Mouse (Mus musculus): ENCODE results near the gene Thumpd1. TPM values are rescaled to one million over a fixed set of nuclear protein-coding genes. Genes with fewer than 3 reads are reported as not detected.
"Not testable (repeated sequence)": the region's sequence is repeated elsewhere in the genome, so short reads cannot be mapped to it uniquely, and the experiment has no call there.

Gene Thumpd1
- 10 to 100 TPM; 12.8 to 13.9 TPM for total RNA-seq (2021)
- long read RNA-seq, experiment 1, transcript Thumpd1-201 (4 exons, 2,689 nt): major isoform, 16 of 21 reads
- long read RNA-seq, experiment 1, partial matches to known transcripts: 0 of 21 reads
- long read RNA-seq, experiment 1, other reads (novel, unspliced or antisense): 5 of 21 reads
- long read RNA-seq, experiment 2, transcript Thumpd1-201 (4 exons, 2,689 nt): major isoform, 32 of 33 reads
- long read RNA-seq, experiment 2, partial matches to known transcripts: 1 of 33 reads
- long read RNA-seq, experiment 2, other reads (novel, unspliced or antisense): 0 of 33 reads

DNA sequence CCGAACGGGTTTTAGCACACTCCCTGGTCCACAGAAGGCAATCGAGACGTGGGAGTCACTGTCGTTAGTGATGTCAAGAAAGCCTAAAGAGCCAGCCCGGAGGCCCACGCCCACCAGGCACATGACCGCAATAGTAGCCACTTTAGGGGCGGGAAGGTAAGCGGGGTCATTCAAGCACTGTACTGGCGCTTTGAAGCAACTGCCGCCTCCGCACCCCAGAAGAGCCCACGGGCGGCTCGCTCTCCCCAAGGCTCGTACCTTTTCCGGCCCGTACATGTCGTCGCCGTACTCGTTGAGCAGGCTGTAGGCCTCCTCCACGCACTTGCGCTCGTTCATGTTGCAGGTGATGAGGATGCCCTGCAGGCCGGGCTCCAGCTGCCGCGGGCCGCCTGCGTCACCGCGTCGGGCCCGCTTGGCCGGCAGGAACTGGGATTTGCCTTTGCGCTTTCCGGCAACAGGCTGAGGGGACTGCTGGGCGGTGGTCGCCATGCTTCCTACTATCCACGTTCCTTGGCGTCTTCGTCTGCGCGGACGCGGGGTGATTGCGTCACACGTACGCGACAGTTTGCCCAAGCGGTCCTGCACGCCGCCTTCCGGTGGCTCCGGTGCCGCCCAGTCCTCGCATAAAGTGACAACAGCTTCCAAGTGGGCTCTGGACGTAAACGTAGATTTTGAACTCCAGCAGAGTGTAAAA is at the start of gene Thumpd1:
Gene Thumpd1, minus strand, starts transcription at position 546 of the 694 bp plus-strand sequence.
- peak; percentile 82 for DNase-seq

- DNase-seq: no peak
Observed at GRCm38 (mm10) chr7:119769895-119770294, 49.3 kb upstream of the Thumpd1 start.

DNA sequence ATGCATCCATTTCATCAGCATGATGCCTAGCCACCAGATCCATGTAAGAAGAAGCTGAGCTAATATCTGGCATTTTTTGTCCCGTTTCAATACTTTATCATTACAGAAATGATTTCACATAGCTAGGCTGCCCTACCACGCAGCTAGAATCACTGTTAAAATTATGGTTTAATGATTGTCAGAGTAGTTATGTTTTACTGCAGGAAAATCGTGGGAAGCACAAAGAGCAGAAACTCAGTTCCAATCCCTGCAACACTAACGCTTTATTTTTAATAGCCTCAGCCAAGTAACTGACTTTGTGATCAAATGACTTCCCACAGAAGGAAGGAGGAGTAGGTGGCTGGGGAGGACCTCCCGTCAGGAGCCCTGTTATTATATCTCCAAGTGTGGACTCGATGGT is 46.4 kb upstream of the Thumpd1 start:
- no peak for DNase-seq

DNA sequence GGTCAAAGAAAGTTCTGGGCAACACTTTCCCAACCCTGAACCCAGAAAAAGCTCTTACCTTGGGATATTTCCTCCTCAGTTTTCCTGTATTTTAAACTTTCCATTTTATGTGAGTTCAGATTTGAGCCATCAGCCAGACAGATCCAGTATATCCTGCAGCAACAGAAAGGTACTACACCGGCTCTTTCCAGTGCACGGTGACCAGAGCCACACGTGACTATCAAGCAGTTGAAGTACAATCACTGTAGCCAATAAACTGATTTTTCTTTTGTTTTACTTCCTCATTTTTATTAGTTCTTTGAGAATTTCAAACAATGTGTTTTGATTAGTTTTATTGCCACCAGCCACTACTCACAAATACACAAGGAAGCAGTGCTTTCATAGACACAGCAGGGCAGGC is 43.8 kb upstream of the Thumpd1 start:
- no peak for DNase-seq

GRCm38 (mm10) chr7:119762166-119762697 is 41.6 kb upstream of the Thumpd1 start:
- DNase-seq: no peak

DNA sequence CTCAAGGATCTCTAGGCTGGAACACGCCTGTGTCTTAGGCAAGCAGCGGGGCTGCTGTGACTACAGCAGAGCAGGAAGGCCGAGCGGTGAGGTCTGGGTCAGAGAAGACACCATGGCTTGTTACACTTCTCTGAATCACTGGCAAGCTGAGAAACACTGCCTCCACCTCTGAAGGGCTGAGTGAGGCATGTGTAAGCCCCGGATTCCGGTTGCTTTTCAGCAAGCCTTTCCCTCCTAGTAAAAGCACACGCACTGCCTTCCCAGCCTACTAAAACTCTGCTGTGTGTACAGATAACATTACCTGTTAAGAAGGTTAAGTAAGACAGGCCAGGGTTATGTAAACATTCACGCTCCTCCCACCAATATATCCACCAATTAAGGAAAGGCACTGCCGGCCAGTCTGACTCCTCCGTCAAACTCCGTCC is 39.9 kb upstream of the Thumpd1 start, which contains the start of gene Acsm3:
Gene Acsm3, plus strand, starts transcription at position 397 of the 425 bp plus-strand sequence.
- DNase-seq: no peak

- DNase-seq: no peak
Observed at GRCm38 (mm10) chr7:119753696-119754095, 33.1 kb upstream of the Thumpd1 start.

- no peak for DNase-seq
Observed at GRCm38 (mm10) chr7:119749942-119750341, 29.3 kb upstream of the Thumpd1 start.

DNA sequence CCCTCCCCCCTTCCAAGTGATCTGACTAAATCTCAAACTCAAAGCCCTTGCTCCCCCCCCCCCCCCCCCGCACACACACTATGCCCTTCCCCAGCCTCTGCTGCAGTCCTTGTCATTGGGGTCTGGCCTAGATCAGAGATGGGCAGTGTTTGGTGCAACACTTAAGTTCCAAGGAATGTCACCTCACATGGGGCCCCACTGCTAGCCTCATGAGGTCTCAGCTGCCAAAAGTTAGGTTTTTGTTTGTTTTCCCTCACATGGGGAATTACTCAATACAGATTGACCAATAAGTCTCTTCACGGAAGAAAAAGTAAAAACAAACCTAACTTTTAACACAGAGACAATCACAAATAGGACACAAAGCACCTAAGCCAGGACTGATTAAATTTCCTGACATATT is 28.2 kb upstream of the Thumpd1 start:
- no peak for DNase-seq

DNA sequence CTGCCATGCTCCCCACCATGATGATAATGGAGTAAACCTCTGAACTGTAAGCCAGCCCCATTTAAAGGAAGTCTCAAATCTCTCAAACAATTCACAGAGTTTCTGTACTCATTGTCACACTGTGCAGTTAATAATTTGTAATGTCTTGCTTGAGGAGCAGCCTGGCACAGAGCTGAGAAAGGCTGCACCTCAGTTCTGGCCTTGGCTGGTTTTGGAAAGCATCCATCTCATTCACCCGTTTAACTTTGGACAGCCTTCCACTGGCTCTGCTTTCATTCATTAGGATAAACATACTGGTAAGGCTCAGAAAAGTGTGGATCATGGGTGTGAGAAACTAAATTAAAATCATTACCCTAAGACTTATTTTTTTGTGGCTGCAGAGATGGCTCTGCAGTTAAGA is 25.3 kb upstream of the Thumpd1 start:
- DNase-seq: no peak

DNA sequence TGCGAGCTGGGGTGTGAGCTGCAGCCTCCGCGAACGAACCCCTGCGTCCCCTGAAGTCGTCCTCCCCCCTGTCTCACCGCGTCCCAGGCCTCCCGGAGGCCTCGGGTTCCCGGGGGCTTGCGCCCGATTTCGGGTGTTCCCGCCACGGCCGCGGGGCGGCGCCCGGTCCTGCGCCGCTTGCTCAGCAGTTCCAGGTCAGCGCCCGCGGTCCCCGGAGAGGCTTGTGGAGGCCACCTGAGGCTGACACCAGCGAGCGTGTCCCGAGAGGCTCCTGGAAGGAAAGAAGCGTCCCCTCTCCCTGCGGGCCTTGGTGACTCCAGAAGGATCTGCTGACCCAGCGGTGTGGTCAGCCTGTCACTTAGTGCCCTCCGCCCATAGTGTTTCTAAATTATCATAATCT is 23.7 kb upstream of the Thumpd1 start:
- DNase-seq: no peak

GRCm38 (mm10) chr7:119739798-119740468 is 19.3 kb upstream of the Thumpd1 start:
- not testable (repeated sequence) for DNase-seq

GRCm38 (mm10) chr7:119738877-119739276 is 18.3 kb upstream of the Thumpd1 start:
- DNase-seq: no peak

DNA sequence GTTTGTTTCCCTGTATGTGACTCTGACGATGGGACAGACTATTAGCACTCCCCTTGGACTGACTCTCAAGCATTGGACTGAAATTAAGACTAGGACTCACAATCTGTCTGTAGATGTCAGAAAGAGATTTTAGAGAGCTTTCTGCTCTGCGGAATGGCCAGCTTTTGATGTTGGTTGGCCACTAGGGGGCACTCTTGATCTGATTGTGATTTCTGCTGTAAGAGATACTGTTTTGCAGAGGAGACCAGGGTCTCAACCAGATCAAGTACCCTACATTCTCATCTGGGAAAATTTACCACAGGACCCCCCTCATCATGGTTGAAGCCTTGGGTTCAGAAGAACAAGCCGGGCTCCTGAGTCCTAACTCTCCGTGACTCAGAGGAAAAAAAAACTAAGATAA is 10.7 kb upstream of the Thumpd1 start:
- not testable (repeated sequence) for DNase-seq

DNA sequence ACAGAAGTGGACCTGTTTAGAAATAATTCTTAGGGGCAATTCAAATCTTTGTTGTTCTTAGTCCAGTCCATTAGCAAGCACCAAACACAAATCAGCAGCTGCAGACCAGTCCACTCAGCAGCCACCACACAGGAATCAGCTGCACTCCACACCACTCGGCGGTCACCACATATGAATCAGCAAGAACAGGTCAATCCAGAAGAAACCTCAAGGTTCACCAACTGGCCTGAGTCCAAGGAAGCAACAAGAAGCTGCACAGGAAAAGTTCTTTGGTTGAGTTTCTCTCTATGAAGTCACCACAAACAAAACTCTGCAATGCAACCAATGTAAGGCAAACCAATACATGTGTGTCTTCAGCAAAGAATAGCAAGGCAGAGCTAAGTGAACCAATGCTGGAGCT is 7.0 kb upstream of the Thumpd1 start:
- DNase-seq: no peak

DNA sequence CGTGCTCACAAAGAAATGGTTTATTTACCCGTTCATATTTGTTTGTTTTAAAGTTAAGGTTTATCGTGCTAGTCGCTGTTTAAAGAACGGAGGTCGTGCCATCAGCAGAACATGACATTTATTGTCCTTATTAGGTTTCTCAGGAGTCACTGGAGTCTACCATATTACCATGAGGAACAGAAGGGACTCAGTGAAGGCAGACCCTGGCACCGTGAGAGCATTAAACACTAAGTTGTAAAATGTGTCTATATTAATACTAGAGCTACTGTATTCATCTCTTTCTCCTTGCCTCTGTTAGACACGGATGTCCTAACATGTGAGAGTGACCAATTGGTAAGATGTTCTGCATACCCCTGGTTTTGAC is 331 bp upstream of the Thumpd1 start:
- DNase-seq: no peak

GRCm38 (mm10) chr7:119714111-119714510 is 6.5 kb downstream of the Thumpd1 start:
- no peak for DNase-seq

DNA sequence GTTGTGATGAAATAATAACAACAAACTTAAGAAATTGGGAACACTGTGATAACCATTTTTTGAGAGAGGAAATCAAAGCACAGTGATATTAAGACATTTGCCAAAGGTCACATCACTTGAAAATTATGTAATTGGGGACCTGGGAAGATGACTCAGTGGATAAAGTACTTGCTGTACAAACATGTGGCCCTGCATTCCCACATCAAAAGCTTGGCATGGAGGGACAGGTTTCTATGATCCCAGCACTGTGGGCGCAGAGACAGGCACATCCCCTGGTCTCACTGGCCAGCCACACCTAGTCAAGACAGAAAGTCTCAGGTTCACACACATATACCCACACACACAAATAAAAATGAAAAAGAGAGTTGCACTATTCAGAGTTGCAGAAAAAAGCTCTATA is 25.7 kb downstream of the Thumpd1 start:
- no peak for DNase-seq

DNA sequence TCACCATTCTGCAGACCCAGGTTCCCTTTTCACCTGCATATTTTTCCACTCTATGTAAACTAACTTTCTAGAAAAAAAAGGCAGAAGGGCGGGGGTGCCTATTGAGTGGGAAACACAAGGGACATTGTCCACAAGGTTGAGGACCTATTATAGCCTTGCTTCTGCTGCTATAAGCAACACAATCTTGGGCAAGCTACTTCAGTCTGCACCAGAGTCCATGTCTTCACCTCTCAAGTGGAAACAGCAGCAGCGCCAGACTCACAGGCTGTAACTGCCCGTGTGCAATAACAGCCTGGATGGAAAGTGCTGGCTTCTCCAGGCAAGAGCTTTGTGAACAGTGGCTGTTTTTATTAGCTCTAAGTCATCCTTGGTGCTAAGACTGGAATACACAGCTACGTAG is 28.3 kb downstream of the Thumpd1 start:
- no peak for DNase-seq

DNA sequence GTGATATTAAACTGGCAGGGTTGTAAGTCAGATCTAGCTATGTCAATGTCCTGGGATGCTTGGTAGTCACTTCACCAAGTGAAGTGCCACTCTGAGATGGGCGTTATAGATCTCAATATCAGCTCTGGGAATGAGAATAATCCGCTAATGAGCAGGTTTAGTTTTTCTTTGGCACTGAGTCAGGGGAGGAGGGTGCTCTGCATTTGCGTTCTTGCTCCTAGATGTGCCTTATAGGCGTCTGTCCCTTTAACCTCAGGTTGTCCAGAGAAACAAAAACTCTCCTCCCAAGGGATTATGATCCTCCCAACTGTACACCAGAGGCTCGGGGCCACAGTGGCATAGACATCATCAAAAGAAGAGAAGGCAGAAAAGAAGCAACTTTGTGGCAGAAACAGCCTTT is 30.9 kb downstream of the Thumpd1 start, which contains the start of gene Acsm4:
Gene Acsm4, plus strand, starts transcription at position 301 of the 400 bp plus-strand sequence.
- DNase-seq: no peak

DNA sequence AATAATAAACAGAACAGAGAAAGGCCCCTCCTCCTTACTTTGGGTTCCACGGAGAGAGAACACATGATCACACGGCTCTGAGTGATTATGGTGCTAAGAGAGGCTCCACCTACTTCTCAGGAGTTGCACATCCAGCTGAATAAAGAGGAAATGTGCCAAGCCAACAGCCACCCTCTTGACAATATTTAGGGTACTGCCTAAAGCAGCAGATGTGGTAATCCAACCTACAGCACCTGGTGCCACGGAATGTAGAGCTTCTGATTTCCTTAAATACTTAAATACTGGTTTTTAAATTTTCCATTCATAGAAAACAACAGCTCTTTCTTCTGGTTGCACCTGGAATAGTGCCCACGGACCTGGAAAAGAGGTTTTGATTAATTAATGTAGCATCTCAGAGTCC is 37.9 kb downstream of the Thumpd1 start:
- no peak for DNase-seq

DNA sequence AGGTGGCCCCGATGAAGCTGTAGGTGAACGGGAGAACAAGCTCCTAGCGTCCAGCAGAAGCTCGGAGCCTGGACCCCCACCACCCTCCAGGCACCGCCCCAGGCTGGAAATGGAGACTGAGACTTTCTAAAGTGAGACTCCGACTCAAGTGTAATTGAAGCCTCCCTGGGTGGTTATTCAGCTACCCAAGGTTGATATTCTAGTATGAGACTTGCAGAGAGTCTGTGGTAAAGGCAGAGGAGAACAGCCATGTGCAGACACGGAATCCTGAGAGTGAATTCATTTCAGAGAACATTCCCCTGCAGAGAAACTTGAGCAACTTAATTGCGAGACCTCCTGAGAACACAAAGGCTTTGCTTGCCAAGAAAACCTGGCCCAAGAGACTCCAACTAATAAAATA is 40.5 kb downstream of the Thumpd1 start:
- DNase-seq: no peak

DNA sequence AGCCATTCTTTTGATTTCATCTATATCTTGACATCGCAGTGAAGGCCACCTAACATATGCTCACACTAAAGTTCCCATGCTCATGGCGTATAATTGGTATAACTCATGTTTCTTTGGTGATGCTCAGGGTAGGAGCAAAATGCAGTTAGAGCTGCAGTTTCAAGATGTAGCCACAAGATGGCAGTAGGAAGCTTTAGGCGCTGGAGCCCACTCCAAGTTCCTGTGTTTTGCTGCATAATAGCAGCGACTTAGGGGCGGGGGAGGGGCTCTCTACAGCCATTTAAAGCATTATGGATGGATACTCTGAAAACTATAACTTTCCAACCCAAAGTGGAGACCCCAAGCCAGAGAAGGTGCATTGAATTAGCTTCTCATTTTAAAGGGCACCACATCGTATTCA is 47.1 kb downstream of the Thumpd1 start:
- DNase-seq: no peak

Measured in gastrocnemius, postnatal 25 days (tissue).